Comparison of ENCODE assay signal across 8 mouse cellular contexts in the genomic region with DNA sequence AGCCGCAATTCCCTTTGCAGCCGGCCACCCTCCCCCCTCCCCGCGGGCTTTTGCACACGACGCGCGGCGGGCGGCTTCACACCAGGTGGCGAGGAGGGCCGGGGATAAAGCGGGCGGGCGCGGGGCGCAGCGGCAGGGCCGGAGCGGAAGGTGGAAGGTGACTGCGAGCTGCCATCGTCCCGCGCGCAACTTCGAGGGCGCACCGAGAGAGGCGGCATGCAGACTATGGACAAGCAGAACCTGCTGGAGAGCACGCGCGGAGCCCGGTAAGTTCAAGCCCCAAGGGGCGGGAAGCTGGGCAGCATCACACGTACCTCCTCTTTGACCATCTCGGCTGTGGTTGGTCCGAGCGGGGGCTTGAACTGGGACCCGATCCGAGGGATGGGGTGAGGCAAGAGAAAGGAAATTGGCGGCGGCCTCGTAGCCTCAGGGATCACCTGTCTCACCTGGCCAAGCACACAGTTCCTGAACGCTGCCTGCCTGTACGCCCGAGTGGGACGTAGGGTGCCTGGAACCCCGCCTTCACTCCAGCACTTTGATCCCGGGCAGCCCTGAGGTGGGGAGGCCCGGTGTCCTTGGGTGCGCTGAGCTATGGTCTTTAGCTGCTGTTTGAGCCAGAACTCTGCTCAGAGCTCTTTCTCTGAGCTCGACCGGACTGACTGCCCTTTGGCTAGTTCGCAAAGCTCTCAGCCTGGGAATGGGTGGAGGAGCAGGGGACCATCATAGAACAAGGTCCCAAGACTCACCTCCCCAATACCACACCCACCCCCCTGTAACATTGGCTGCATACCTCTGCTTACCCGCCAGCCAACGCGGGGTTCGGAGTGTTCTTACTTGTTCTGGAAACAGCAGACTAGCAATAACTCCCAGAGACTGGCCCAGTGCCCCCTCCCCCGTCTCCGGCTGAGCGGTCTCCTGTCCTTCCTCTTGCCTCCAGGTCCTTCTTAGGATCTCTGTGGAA. TPM values are rescaled to one million over a fixed set of nuclear protein-coding genes. Genes with fewer than 3 reads are reported as not detected.
DNase-seq lines count a peak whose midpoint lies in the region; ATAC-seq and TF ChIP-seq lines count a peak whose summit lies in the region.

Gene Slc30a2, plus strand, starts transcription at position 111 of the 961 bp plus-strand sequence.

- H3K4me2 ChIP-seq in forebrain, embryonic 14.5 days (ENCODE audit: low read length): peak within 1 kb of the TSS; percentile 28
- peak within 1 kb of the TSS; percentile 45 for H3K4me2 ChIP-seq in midbrain, postnatal 0 days (ENCODE audit: low read depth, low read length, poor library complexity, severe bottlenecking)

- peak within 1 kb of the TSS; percentile 8; the same call in 1 of the 2 replicates for H3K4me3 ChIP-seq in thymus, adult 2 months (ENCODE audit: control insufficient read depth, insufficient read depth, low read length)
- peak within 1 kb of the TSS; percentile 14; the same call in 1 of the 2 replicates for H3K4me3 ChIP-seq in forebrain, embryonic 14.5 days (ENCODE audit: low read depth, low read length)
- H3K4me3 ChIP-seq in midbrain, postnatal 0 days (ENCODE audit: low read depth, low read length): peak within 1 kb of the TSS; percentile 26

- TF ChIP-seq POLR2A in thymus, adult 2 months (IDR thresholded peaks at IDR 0.05; ENCODE audit: control insufficient read depth, extremely low read depth, insufficient read depth, low read length, poor library complexity): no peak

- no peak for DNase-seq in thymus, adult 2 months
- no peak for DNase-seq in thymus, adult 18-20 months
- DNase-seq in forebrain, embryonic 14.5 days (ENCODE audit: low spot score): no peak
- DNase-seq in kidney, postnatal 10 days: peak; percentile 63
- no peak for DNase-seq in midbrain, postnatal 0 days (ENCODE audit: low spot score)
- DNase-seq in B cell, adult 2 months: no peak
- no peak for DNase-seq in right cerebral cortex, postnatal 10 days (ENCODE audit: low spot score in 2 of 2)

- peaks cover 12% of the 10 kb centered on the region for H3K27me3 ChIP-seq in thymus, adult 2 months (ENCODE audit: control insufficient read depth, insufficient read depth, low read length)
- H3K27me3 ChIP-seq in forebrain, embryonic 14.5 days (replicated peaks; ENCODE audit: control insufficient read depth, insufficient read depth, low read length): peaks cover 32% of the 10 kb centered on the region
- peaks cover 26% of the 10 kb centered on the region for H3K27me3 ChIP-seq in midbrain, postnatal 0 days (ENCODE audit: insufficient read depth, low read length)

- no peak within 1 kb of the TSS for H3K27ac ChIP-seq in thymus, adult 2 months (ENCODE audit: control insufficient read depth, insufficient read depth, low read length)
- no peak within 1 kb of the TSS for H3K27ac ChIP-seq in forebrain, embryonic 14.5 days (ENCODE audit: low read depth, low read length)
- H3K27ac ChIP-seq in midbrain, postnatal 0 days (ENCODE audit: low read depth, low read length): no peak within 1 kb of the TSS

- H3K4me1 ChIP-seq in thymus, adult 2 months (replicated peaks; ENCODE audit: control insufficient read depth, insufficient read depth, low read length): peaks cover 7% of the 10 kb centered on the region
- H3K4me1 ChIP-seq in forebrain, embryonic 14.5 days (ENCODE audit: control insufficient read depth, insufficient read depth, low read length): no peaks in the 10 kb centered on the region
- peaks cover 5% of the 10 kb centered on the region; the same call in 1 of the 2 replicates for H3K4me1 ChIP-seq in midbrain, postnatal 0 days (ENCODE audit: insufficient read depth, low read length)

- 8% methylated on average over 61 of the region's 61 CpGs for WGBS in thymus, adult 2 months
- 2% methylated on average over 55 of the region's 61 CpGs for WGBS in forebrain, embryonic 14.5 days
- 3% methylated on average over 60 of the region's 61 CpGs for WGBS in midbrain, postnatal 0 days

- peak within 1 kb of the TSS; percentile 21; the same call in 1 of the 2 replicates for H3K9ac ChIP-seq in forebrain, embryonic 14.5 days (ENCODE audit: low read length)
- H3K9ac ChIP-seq in midbrain, postnatal 0 days (replicated peaks; ENCODE audit: low read length, poor library complexity, severe bottlenecking): no peak within 1 kb of the TSS; the same call in 1 of the 2 replicates

- no peaks in the 10 kb centered on the region for H3K36me3 ChIP-seq in thymus, adult 2 months (ENCODE audit: control insufficient read depth, insufficient read depth, low read length)
- no peaks in the 10 kb centered on the region for H3K36me3 ChIP-seq in forebrain, embryonic 14.5 days (ENCODE audit: control insufficient read depth, insufficient read depth, low read length)
- H3K36me3 ChIP-seq in midbrain, postnatal 0 days (ENCODE audit: insufficient read depth, low read length): no peaks in the 10 kb centered on the region

- no peak for TF ChIP-seq CTCF in thymus, adult 2 months (IDR thresholded peaks at IDR 0.05; ENCODE audit: borderline replicate concordance, control insufficient read depth, extremely low read depth, insufficient read depth, low read length, poor library complexity)
- TF ChIP-seq CTCF in midbrain, postnatal 0 days (IDR thresholded peaks at IDR 0.05): no peak

- 0 out of 2 replicates have a peak, but pooled peaks cover 2% of the 10 kb centered on the region for H3K9me3 ChIP-seq in forebrain, embryonic 14.5 days (replicated peaks; ENCODE audit: control insufficient read depth, low read length)
- no peaks in the 10 kb centered on the region for H3K9me3 ChIP-seq in midbrain, postnatal 0 days (ENCODE audit: low read length)

- ATAC-seq in forebrain, embryonic 14.5 days: no peak
- no peak for ATAC-seq in midbrain, postnatal 0 days (ENCODE audit: low FRiP score)
- ATAC-seq in activated CD4-positive, CD25-positive, alpha-beta regulatory T cell, adult 4 months: no peak

RNA-seq across cellular contexts. Expression of gene Slc30a2, which starts in this region (rescaled TPM):
- polyA plus RNA-seq in thymus, adult 2 months (2012; rRNA removed): 1.1 and 2.0 TPM in 2 replicates
- 0.05 and 0.06 TPM in 2 replicates for polyA plus RNA-seq in forebrain, embryonic 14.5 days (2014; fragmentation: Nextera tagmentation; extraction: Ambion mirVana)
- total RNA-seq in midbrain, postnatal 0 days (2014; rRNA removed): not detected in 2 replicates
- 0.17 and 0.21 TPM in 2 replicates for polyA plus RNA-seq in midbrain, postnatal 0 days (2015; fragmentation: Nextera tagmentation; extraction: Ambion mirVana)
- polyA plus RNA-seq in activated CD4-positive, CD25-positive, alpha-beta regulatory T cell, adult 4 months (2017; shearing (Covaris generic)): under 1 TPM; 0.24 to 0.85 TPM
